Comparison of ENCODE assay signal across 25 mouse cellular contexts in the genomic region with DNA sequence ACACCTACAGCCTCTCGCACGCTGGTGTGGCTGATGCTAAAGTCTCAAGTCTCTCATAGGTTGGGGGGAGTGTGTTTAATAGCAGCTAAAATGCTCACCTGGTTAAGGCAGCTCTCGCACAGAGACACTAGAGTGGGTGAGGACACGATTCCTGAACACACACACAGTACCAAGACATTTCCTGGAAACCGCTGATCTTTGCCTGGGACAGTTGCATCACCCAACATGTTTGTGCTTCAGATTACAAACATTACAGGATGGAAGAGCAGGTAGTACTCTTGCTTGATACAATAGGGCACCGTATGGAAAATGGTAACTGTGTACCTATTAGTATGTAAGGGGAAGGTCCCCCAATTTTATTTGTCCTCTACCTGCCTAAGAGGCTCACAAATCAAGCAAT.
"Had no signal": no experiment of that assay in that cellular context is flagged by ENCODE, and none has a peak within 500 bp of the region (broad histone marks: within the 10 kb centered on the region; RNA-seq: fewer than 3 reads in every experiment).

No protein-coding gene starts in this region.

- H3K27me3 ChIP-seq: heart, embryonic 13.5 days; heart, embryonic 15.5 days; hindbrain, embryonic 13.5 days; hindbrain, embryonic 15.5 days; kidney, embryonic 15.5 days; limb, embryonic 13.5 days had no signal

- H3K4me1 ChIP-seq: heart, embryonic 15.5 days; hindbrain, embryonic 15.5 days had no signal

- H3K4me2 ChIP-seq: heart, embryonic 11.5 days; heart, embryonic 13.5 days; heart, embryonic 15.5 days; hindbrain, embryonic 13.5 days; hindbrain, embryonic 15.5 days; kidney, embryonic 15.5 days; limb, embryonic 13.5 days had no signal

- H3K36me3 ChIP-seq: heart, embryonic 13.5 days; heart, embryonic 15.5 days; hindbrain, embryonic 13.5 days; hindbrain, embryonic 15.5 days; kidney, embryonic 15.5 days; limb, embryonic 13.5 days had no signal

- ATAC-seq: forebrain, postnatal 0 days; hindbrain, postnatal 0 days; intestine, embryonic 16.5 days had no signal

- H3K9ac ChIP-seq: forebrain, postnatal 0 days; heart, embryonic 13.5 days; heart, embryonic 15.5 days; hindbrain, embryonic 13.5 days; hindbrain, embryonic 15.5 days; kidney, embryonic 15.5 days; limb, embryonic 13.5 days had no signal

- H3K4me3 ChIP-seq: heart, adult 2 months; heart, embryonic 13.5 days; heart, embryonic 15.5 days; hindbrain, embryonic 13.5 days; hindbrain, embryonic 15.5 days; kidney, embryonic 15.5 days; limb, embryonic 13.5 days had no signal

- H3K9me3 ChIP-seq: heart, embryonic 15.5 days; hindbrain, embryonic 13.5 days; hindbrain, embryonic 15.5 days; kidney, embryonic 15.5 days had no signal

- DNase-seq: forebrain, postnatal 0 days; gastrocnemius, postnatal 14 days; gastrocnemius, postnatal 36 days; heart, adult 11 months; heart, adult 2 months; heart, postnatal 14 days; heart, postnatal 36 days; kidney, adult 11 months; kidney, adult 2 months; kidney, adult 9 months; kidney, postnatal 14 days; kidney, postnatal 36 days; layer of hippocampus, adult 9-11 months; layer of hippocampus, postnatal 36 days; left cerebral cortex, postnatal 4 days had no signal

- H3K27ac ChIP-seq: heart, adult 2 months; heart, embryonic 13.5 days; heart, embryonic 15.5 days; hindbrain, embryonic 13.5 days; hindbrain, embryonic 15.5 days; hindbrain, postnatal 0 days; kidney, embryonic 15.5 days; kidney, postnatal 0 days; limb, embryonic 13.5 days had no signal
